Mouse (Mus musculus) telencephalon, adult 2 months (tissue): ENCODE data around the gene Extl1.
"Not testable (repeated sequence)": the region's sequence is repeated elsewhere in the genome, so short reads cannot be mapped to it uniquely, and the experiment has no call there.

Experiments used
- DNase-seq: peaks from one replicate; pipeline ENCODE4 v3.0.0-alpha.2; 2011; ENCODE audit warnings: low read depth, low spot score

The Extl1 gene

GRCm38 (mm10) chr4:134351329-134352260 is 32.1 kb downstream of the Extl1 start:
- DNase-seq: no peak

- no peak for DNase-seq
These were observed 33.0 kb downstream of the Extl1 start for GRCm38 (mm10) chr4:134350641-134351040.

GRCm38 (mm10) chr4:134349829-134350228 is 33.8 kb downstream of the Extl1 start:
- no peak for DNase-seq

- no peak for DNase-seq
These were observed 35.1 kb downstream of the Extl1 start for GRCm38 (mm10) chr4:134348545-134348944.

- no peak for DNase-seq
These were observed 35.6 kb downstream of the Extl1 start for GRCm38 (mm10) chr4:134348078-134348477.

- DNase-seq: no peak
These were observed 37.8 kb downstream of the Extl1 start for GRCm38 (mm10) chr4:134345802-134346201.

GRCm38 (mm10) chr4:134344620-134345019 is 39.0 kb downstream of the Extl1 start:
- no peak for DNase-seq

GRCm38 (mm10) chr4:134343071-134344031 is 40.3 kb downstream of the Extl1 start, which contains the start of gene Slc30a2:
TSS of gene Slc30a2 (plus strand) at chr4:134343181.
- no peak for DNase-seq

- no peak for DNase-seq
These were observed 41.4 kb downstream of the Extl1 start for GRCm38 (mm10) chr4:134342213-134342779.

- not testable (repeated sequence) for DNase-seq
These were observed 42.4 kb downstream of the Extl1 start for GRCm38 (mm10) chr4:134341231-134341630.

- no peak for DNase-seq
These were observed 53.4 kb downstream of the Extl1 start for GRCm38 (mm10) chr4:134330281-134330680.

- no peak for DNase-seq
These were observed 54.8 kb downstream of the Extl1 start for GRCm38 (mm10) chr4:134328832-134329231.

GRCm38 (mm10) chr4:134328151-134328550 is 55.5 kb downstream of the Extl1 start:
- no peak for DNase-seq

GRCm38 (mm10) chr4:134326859-134327530 is 56.7 kb downstream of the Extl1 start:
- DNase-seq: no peak

GRCm38 (mm10) chr4:134324655-134325054 is 59.0 kb downstream of the Extl1 start:
- DNase-seq: no peak

GRCm38 (mm10) chr4:134321524-134321923 is 62.1 kb downstream of the Extl1 start:
- no peak for DNase-seq

- DNase-seq: no peak
These were observed 64.0 kb downstream of the Extl1 start for GRCm38 (mm10) chr4:134319674-134320073.

GRCm38 (mm10) chr4:134319074-134319473 is 64.6 kb downstream of the Extl1 start:
- no peak for DNase-seq

GRCm38 (mm10) chr4:134316390-134316789 is 67.3 kb downstream of the Extl1 start:
- DNase-seq: no peak

GRCm38 (mm10) chr4:134315470-134315869 is 68.2 kb downstream of the Extl1 start:
- DNase-seq: no peak

- no peak for DNase-seq
These were observed 68.8 kb downstream of the Extl1 start, which contains the start of gene Trim63 for GRCm38 (mm10) chr4:134314876-134315275. TSS of gene Trim63 (plus strand) at chr4:134315120.
